Mouse (Mus musculus) kidney, adult 2 months (tissue): ENCODE results near the gene Ergic2.

Experiments used
- CTCF ChIP-seq: fragments of 200-500 bp; conservative IDR thresholded peaks from 2 replicates; pipeline ENCODE4 v1.5.1; 2011; ENCODE audit warnings: low read depth, mild to moderate bottlenecking, control low read depth, low read length, moderate library complexity, mixed read lengths; ENCODE audit not compliant: insufficient read depth, insufficient read length
- POLR2A ChIP-seq: fragments of 200-500 bp; IDR thresholded peaks from one replicate; pipeline ENCODE4 v1.6.1; 2011; ENCODE audit warnings: low read depth, low read length, control low read depth

- TF ChIP-seq POLR2A (peak; percentile 50), CTCF (no peak)
These were observed at the start of gene Ergic2 for GRCm38 (mm10) chr6:148211897-148212680.
